Mouse (Mus musculus): ENCODE data around the gene Tex29. TPM values are rescaled to one million over a fixed set of nuclear protein-coding genes. Genes with fewer than 3 reads are reported as not detected.
"Not testable (repeated sequence)": the region's sequence is repeated elsewhere in the genome, so short reads cannot be mapped to it uniquely, and the experiment has no call there.

Tex29 gene
- total RNA-seq, 1 experiment: not detected

GRCm38 (mm10) chr8:11846807-11847206 lies 6.5 kb downstream of the Tex29 start:
- Histone ChIP-seq H3K9ac (ENCODE audit: insufficient read depth, low read depth, low read length, poor library complexity, severe bottlenecking) (no peak overlapping the region), H3K4me1 (ENCODE audit: control insufficient read depth in 2 of 2, insufficient read depth in 2 of 2, low read length in 2 of 2, poor library complexity in 1 of 2) (no peaks in the 10 kb centered on the region), H3K9me3 (ENCODE audit: control insufficient read depth, insufficient read depth, low read depth, low read length) (no peaks in the 10 kb centered on the region), H3K36me3 (ENCODE audit: control insufficient read depth, insufficient read depth, low read length, poor library complexity, severe bottlenecking) (no peaks in the 10 kb centered on the region), H3K4me3 (ENCODE audit: insufficient read depth in 1 of 2, low read depth in 1 of 2, low read length in 2 of 2, poor library complexity in 1 of 2, severe bottlenecking in 1 of 2) (no peak overlapping the region), H3K27ac (ENCODE audit: insufficient read depth, low read depth, low read length, poor library complexity, severe bottlenecking) (no peak overlapping the region)
- in situ Hi-C loops (cut with MboI; ENCODE audit: low sequenced_read_pairs in 2 of 2, unreplicated experiment in 2 of 2): no loop called here
- no peak for DNase-seq (ENCODE audit: low read depth, low spot score)
- TF ChIP-seq HCFC1 (IDR thresholded peaks at IDR 0.05; ENCODE audit: borderline replicate concordance, insufficient read depth, low read length) (no peak), ZC3H11A (IDR thresholded peaks at IDR 0.05; ENCODE audit: borderline replicate concordance, low read depth, low read length) (no peak), MAFK (IDR thresholded peaks at IDR 0.05; ENCODE audit: insufficient read depth, low read depth, low read length) (no peak), ZNF384 (IDR thresholded peaks at IDR 0.05; ENCODE audit: low read depth, low read length) (no peak), CHD2 (IDR thresholded peaks at IDR 0.05; ENCODE audit: low read depth, low read length) (no peak)

DNA sequence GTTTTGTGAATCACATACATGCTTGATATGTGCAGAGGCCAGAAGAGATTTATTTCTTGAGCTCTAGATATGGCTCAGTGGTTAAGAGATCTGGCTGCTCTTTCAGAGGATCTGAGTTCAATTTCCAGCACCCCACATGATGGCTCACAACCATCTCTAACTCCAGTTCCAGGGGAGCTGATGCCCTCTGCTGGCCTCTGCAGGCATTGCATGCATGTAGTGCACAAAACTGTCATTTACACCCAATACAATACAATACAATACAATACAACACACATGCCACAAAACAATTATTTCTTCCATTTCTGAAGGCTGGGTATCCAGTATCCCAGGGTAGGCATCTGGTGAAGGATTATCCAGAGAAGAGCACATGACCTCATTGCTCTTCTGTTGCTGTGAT lies 27.6 kb downstream of the Tex29 start:
- TF ChIP-seq ZC3H11A (IDR thresholded peaks at IDR 0.05; ENCODE audit: borderline replicate concordance, low read depth, low read length): no peak
- TF ChIP-seq MAFK (IDR thresholded peaks at IDR 0.05; ENCODE audit: insufficient read depth, low read depth, low read length): no peak
- TF ChIP-seq CHD2 (IDR thresholded peaks at IDR 0.05; ENCODE audit: low read depth, low read length): no peak
- no peak for TF ChIP-seq ZNF384 (IDR thresholded peaks at IDR 0.05; ENCODE audit: low read depth, low read length)
- no peak for TF ChIP-seq HCFC1 (IDR thresholded peaks at IDR 0.05; ENCODE audit: borderline replicate concordance, insufficient read depth, low read length)
- H3K9ac ChIP-seq (ENCODE audit: insufficient read depth, low read depth, low read length, poor library complexity, severe bottlenecking): no peak overlapping the region
- H3K4me1 ChIP-seq (ENCODE audit: control insufficient read depth in 2 of 2, insufficient read depth in 2 of 2, low read length in 2 of 2, poor library complexity in 1 of 2): no peaks in the 10 kb centered on the region
- no peaks in the 10 kb centered on the region for H3K36me3 ChIP-seq (ENCODE audit: control insufficient read depth, insufficient read depth, low read length, poor library complexity, severe bottlenecking)
- H3K4me3 ChIP-seq (ENCODE audit: insufficient read depth in 1 of 2, low read depth in 1 of 2, low read length in 2 of 2, poor library complexity in 1 of 2, severe bottlenecking in 1 of 2): no peak overlapping the region
- no peak overlapping the region for H3K27ac ChIP-seq (ENCODE audit: insufficient read depth, low read depth, low read length, poor library complexity, severe bottlenecking)
- in situ Hi-C loops (cut with MboI; ENCODE audit: low sequenced_read_pairs in 2 of 2, unreplicated experiment in 2 of 2): no loop called here
- no peak for DNase-seq (ENCODE audit: low read depth, low spot score)
- no peaks in the 10 kb centered on the region for H3K9me3 ChIP-seq (ENCODE audit: control insufficient read depth, insufficient read depth, low read depth, low read length)

GRCm38 (mm10) chr8:11874227-11874626 lies 34.0 kb downstream of the Tex29 start:
- H3K9me3 ChIP-seq (ENCODE audit: control insufficient read depth, insufficient read depth, low read depth, low read length); DNase-seq (ENCODE audit: low read depth, low spot score); in situ Hi-C loops (cut with MboI; ENCODE audit: low sequenced_read_pairs in 2 of 2, unreplicated experiment in 2 of 2); H3K4me3 ChIP-seq (ENCODE audit: insufficient read depth in 1 of 2, low read depth in 1 of 2, low read length in 2 of 2, poor library complexity in 1 of 2, severe bottlenecking in 1 of 2); H3K36me3 ChIP-seq (ENCODE audit: control insufficient read depth, insufficient read depth, low read length, poor library complexity, severe bottlenecking); H3K4me1 ChIP-seq (ENCODE audit: control insufficient read depth in 2 of 2, insufficient read depth in 2 of 2, low read length in 2 of 2, poor library complexity in 1 of 2); H3K27ac ChIP-seq (ENCODE audit: insufficient read depth, low read depth, low read length, poor library complexity, severe bottlenecking); H3K9ac ChIP-seq (ENCODE audit: insufficient read depth, low read depth, low read length, poor library complexity, severe bottlenecking): not testable (repeated sequence)

DNA sequence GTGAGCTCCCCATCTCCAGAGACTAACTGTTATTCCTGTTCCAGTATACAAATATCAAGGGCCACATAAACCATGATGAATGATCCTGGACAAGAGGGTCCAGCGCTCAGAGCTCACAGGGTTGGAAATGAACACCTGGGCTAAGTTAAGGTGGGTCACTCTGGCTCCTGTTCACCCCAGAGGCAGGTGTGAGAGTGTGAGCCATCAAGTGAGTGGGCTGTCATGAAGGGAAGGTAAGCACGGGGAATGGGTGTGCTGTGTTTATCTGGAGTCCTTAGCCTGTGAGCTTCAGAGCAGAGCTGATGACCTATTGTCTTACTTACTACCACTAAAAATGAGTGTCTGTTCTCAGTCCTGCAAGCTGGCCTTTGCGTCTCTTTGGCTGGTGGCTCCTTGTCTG lies 44.4 kb downstream of the Tex29 start:
- H3K4me1 ChIP-seq (ENCODE audit: control insufficient read depth in 2 of 2, insufficient read depth in 2 of 2, low read length in 2 of 2, poor library complexity in 1 of 2): no peaks in the 10 kb centered on the region
- in situ Hi-C loops (cut with MboI; ENCODE audit: low sequenced_read_pairs in 2 of 2, unreplicated experiment in 2 of 2): no loop called here
- no peak overlapping the region for H3K4me3 ChIP-seq (ENCODE audit: insufficient read depth in 1 of 2, low read depth in 1 of 2, low read length in 2 of 2, poor library complexity in 1 of 2, severe bottlenecking in 1 of 2)
- H3K9ac ChIP-seq (ENCODE audit: insufficient read depth, low read depth, low read length, poor library complexity, severe bottlenecking): no peak overlapping the region
- DNase-seq (ENCODE audit: low read depth, low spot score): no peak
- H3K27ac ChIP-seq (ENCODE audit: insufficient read depth, low read depth, low read length, poor library complexity, severe bottlenecking): no peak overlapping the region
- peaks cover 1% of the 10 kb centered on the region; the same call in 1 of the 2 replicates for H3K9me3 ChIP-seq (ENCODE audit: control insufficient read depth, insufficient read depth, low read depth, low read length)
- no peak for TF ChIP-seq CHD2 (IDR thresholded peaks at IDR 0.05; ENCODE audit: low read depth, low read length)
- TF ChIP-seq ZNF384 (IDR thresholded peaks at IDR 0.05; ENCODE audit: low read depth, low read length): no peak
- TF ChIP-seq HCFC1 (IDR thresholded peaks at IDR 0.05; ENCODE audit: borderline replicate concordance, insufficient read depth, low read length): no peak
- no peak for TF ChIP-seq MAFK (IDR thresholded peaks at IDR 0.05; ENCODE audit: insufficient read depth, low read depth, low read length)
- no peak for TF ChIP-seq ZC3H11A (IDR thresholded peaks at IDR 0.05; ENCODE audit: borderline replicate concordance, low read depth, low read length)
- H3K36me3 ChIP-seq (ENCODE audit: control insufficient read depth, insufficient read depth, low read length, poor library complexity, severe bottlenecking): no peaks in the 10 kb centered on the region

DNA sequence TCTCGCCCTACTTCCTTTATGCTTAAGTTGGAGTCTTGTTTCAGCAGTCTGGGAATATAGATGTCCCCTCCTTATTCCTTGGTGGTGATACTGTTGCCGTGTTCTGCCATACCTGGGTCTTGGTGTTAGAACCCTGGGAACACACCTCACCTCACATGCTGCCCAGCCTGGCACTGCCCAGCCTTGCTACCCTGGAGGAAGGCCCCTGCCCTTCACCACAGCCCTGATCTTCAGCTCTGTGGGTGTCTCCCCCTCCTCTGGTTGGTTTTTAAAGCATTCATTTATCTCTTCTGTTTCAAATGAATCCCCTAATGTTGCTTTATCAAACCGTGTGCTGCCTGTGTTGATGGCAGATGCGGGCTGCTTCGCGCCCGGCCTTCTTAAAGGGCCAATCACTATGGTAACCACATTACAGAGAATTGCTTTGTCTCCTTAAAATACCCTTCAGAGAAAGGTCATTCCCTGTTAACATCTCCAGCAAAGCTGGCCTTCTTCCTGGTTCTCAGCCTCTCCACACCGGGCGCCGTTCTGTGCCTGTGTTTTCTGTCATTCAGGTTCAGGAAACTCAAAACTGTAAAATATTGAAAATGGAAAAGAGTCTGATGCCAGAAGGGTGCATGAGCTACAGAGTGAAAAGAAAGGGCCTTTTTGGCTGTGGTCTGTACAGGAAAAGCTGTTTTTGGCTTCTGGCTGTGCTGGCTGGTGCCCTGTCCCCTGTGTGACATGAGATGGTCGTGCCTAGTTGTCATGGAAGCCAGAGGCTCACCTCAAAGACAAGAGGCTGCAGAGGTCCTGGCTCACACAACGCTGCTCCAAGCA lies 45.8 kb downstream of the Tex29 start:
- no peaks in the 10 kb centered on the region for H3K4me1 ChIP-seq (ENCODE audit: control insufficient read depth in 2 of 2, insufficient read depth in 2 of 2, low read length in 2 of 2, poor library complexity in 1 of 2)
- H3K9ac ChIP-seq (ENCODE audit: insufficient read depth, low read depth, low read length, poor library complexity, severe bottlenecking): no peak overlapping the region
- TF ChIP-seq CHD2 (IDR thresholded peaks at IDR 0.05; ENCODE audit: low read depth, low read length) (no peak), HCFC1 (IDR thresholded peaks at IDR 0.05; ENCODE audit: borderline replicate concordance, insufficient read depth, low read length) (no peak), ZNF384 (IDR thresholded peaks at IDR 0.05; ENCODE audit: low read depth, low read length) (no peak), ZC3H11A (IDR thresholded peaks at IDR 0.05; ENCODE audit: borderline replicate concordance, low read depth, low read length) (no peak), MAFK (IDR thresholded peaks at IDR 0.05; ENCODE audit: insufficient read depth, low read depth, low read length) (no peak)
- H3K36me3 ChIP-seq (ENCODE audit: control insufficient read depth, insufficient read depth, low read length, poor library complexity, severe bottlenecking): no peaks in the 10 kb centered on the region
- no peak for DNase-seq (ENCODE audit: low read depth, low spot score)
- no peak overlapping the region for H3K4me3 ChIP-seq (ENCODE audit: insufficient read depth in 1 of 2, low read depth in 1 of 2, low read length in 2 of 2, poor library complexity in 1 of 2, severe bottlenecking in 1 of 2)
- H3K27ac ChIP-seq (ENCODE audit: insufficient read depth, low read depth, low read length, poor library complexity, severe bottlenecking): no peak overlapping the region
- in situ Hi-C loops (cut with MboI; ENCODE audit: low sequenced_read_pairs in 2 of 2, unreplicated experiment in 2 of 2): no loop called here
- H3K9me3 ChIP-seq (ENCODE audit: control insufficient read depth, insufficient read depth, low read depth, low read length): peaks cover 1% of the 10 kb centered on the region; the same call in 1 of the 2 replicates
